Mouse (Mus musculus): ENCODE results near the gene Abtb2. TPM values are rescaled to one million over a fixed set of nuclear protein-coding genes. Genes with fewer than 3 reads are reported as not detected.

The Abtb2 gene
- polyA plus RNA-seq, 1 experiment, result 4.4 TPM

- 0 out of 2 replicates have a peak, but pooled peaks cover 9% of the 10 kb centered on the region for H3K4me1 ChIP-seq (ENCODE audit: control insufficient read depth, insufficient read depth, low read length)
- no peak overlapping the region for H3K27ac ChIP-seq (ENCODE audit: insufficient read depth, low read length)
- TF ChIP-seq CTCF (IDR thresholded peaks at IDR 0.05; ENCODE audit: borderline replicate concordance, insufficient read depth, low read length), result no peak
- no peak for TF ChIP-seq POLR2A (IDR thresholded peaks at IDR 0.05; ENCODE audit: low read depth, low read length)
- no peak overlapping the region for H3K4me3 ChIP-seq (ENCODE audit: insufficient read depth, low read length)
Observed at GRCm38 (mm10) chr2:103707056-103707776, 141.1 kb downstream of the Abtb2 start.

GRCm38 (mm10) chr2:103710849-103711248 is 144.7 kb downstream of the Abtb2 start:
- 0 out of 2 replicates have a peak, but pooled peaks cover 8% of the 10 kb centered on the region for H3K4me1 ChIP-seq (ENCODE audit: control insufficient read depth, insufficient read depth, low read length)
- no peak overlapping the region for H3K4me3 ChIP-seq (ENCODE audit: insufficient read depth, low read length)
- no peak for TF ChIP-seq CTCF (IDR thresholded peaks at IDR 0.05; ENCODE audit: borderline replicate concordance, insufficient read depth, low read length)
- TF ChIP-seq POLR2A (IDR thresholded peaks at IDR 0.05; ENCODE audit: low read depth, low read length), result no peak
- no peak overlapping the region for H3K27ac ChIP-seq (ENCODE audit: insufficient read depth, low read length)

- Histone ChIP-seq H3K4me1 (ENCODE audit: control insufficient read depth, insufficient read depth, low read length) (no peaks in the 10 kb centered on the region), H3K4me3 (ENCODE audit: insufficient read depth, low read length) (no peak overlapping the region), H3K27ac (ENCODE audit: insufficient read depth, low read length) (no peak overlapping the region)
- TF ChIP-seq CTCF (IDR thresholded peaks at IDR 0.05; ENCODE audit: borderline replicate concordance, insufficient read depth, low read length), result no peak
- no peak for TF ChIP-seq POLR2A (IDR thresholded peaks at IDR 0.05; ENCODE audit: low read depth, low read length)
Observed at GRCm38 (mm10) chr2:103713831-103714230, 147.7 kb downstream of the Abtb2 start.

GRCm38 (mm10) chr2:103714412-103714811 is 148.3 kb downstream of the Abtb2 start:
- no peak for TF ChIP-seq POLR2A (IDR thresholded peaks at IDR 0.05; ENCODE audit: low read depth, low read length)
- no peak for TF ChIP-seq CTCF (IDR thresholded peaks at IDR 0.05; ENCODE audit: borderline replicate concordance, insufficient read depth, low read length)
- H3K4me1 ChIP-seq (ENCODE audit: control insufficient read depth, insufficient read depth, low read length), result no peaks in the 10 kb centered on the region
- no peak overlapping the region for H3K27ac ChIP-seq (ENCODE audit: insufficient read depth, low read length)
- no peak overlapping the region for H3K4me3 ChIP-seq (ENCODE audit: insufficient read depth, low read length)

GRCm38 (mm10) chr2:103718594-103719291 is 152.6 kb downstream of the Abtb2 start:
- Histone ChIP-seq H3K4me3 (ENCODE audit: insufficient read depth, low read length) (no peak overlapping the region), H3K4me1 (ENCODE audit: control insufficient read depth, insufficient read depth, low read length) (no peaks in the 10 kb centered on the region), H3K27ac (ENCODE audit: insufficient read depth, low read length) (no peak overlapping the region)
- TF ChIP-seq CTCF (IDR thresholded peaks at IDR 0.05; ENCODE audit: borderline replicate concordance, insufficient read depth, low read length), result peak; percentile 90
- no peak for TF ChIP-seq POLR2A (IDR thresholded peaks at IDR 0.05; ENCODE audit: low read depth, low read length)

- no peaks in the 10 kb centered on the region for H3K4me1 ChIP-seq (ENCODE audit: control insufficient read depth, insufficient read depth, low read length)
- no peak overlapping the region for H3K27ac ChIP-seq (ENCODE audit: insufficient read depth, low read length)
- TF ChIP-seq CTCF (IDR thresholded peaks at IDR 0.05; ENCODE audit: borderline replicate concordance, insufficient read depth, low read length) (no peak), POLR2A (IDR thresholded peaks at IDR 0.05; ENCODE audit: low read depth, low read length) (no peak)
- no peak overlapping the region for H3K4me3 ChIP-seq (ENCODE audit: insufficient read depth, low read length)
Observed at GRCm38 (mm10) chr2:103719292-103719646, 153.2 kb downstream of the Abtb2 start.

GRCm38 (mm10) chr2:103724521-103724920 is 158.4 kb downstream of the Abtb2 start:
- H3K4me1 ChIP-seq (ENCODE audit: control insufficient read depth, insufficient read depth, low read length), result no peaks in the 10 kb centered on the region
- TF ChIP-seq CTCF (IDR thresholded peaks at IDR 0.05; ENCODE audit: borderline replicate concordance, insufficient read depth, low read length) (no peak), POLR2A (IDR thresholded peaks at IDR 0.05; ENCODE audit: low read depth, low read length) (no peak)
- H3K27ac ChIP-seq (ENCODE audit: insufficient read depth, low read length), result no peak overlapping the region
- H3K4me3 ChIP-seq (ENCODE audit: insufficient read depth, low read length), result no peak overlapping the region

GRCm38 (mm10) chr2:103728027-103728540 is 162.0 kb downstream of the Abtb2 start:
- Histone ChIP-seq H3K4me3 (ENCODE audit: insufficient read depth, low read length) (no peak overlapping the region), H3K4me1 (ENCODE audit: control insufficient read depth, insufficient read depth, low read length) (no peaks in the 10 kb centered on the region), H3K27ac (ENCODE audit: insufficient read depth, low read length) (no peak overlapping the region)
- TF ChIP-seq CTCF (IDR thresholded peaks at IDR 0.05; ENCODE audit: borderline replicate concordance, insufficient read depth, low read length) (no peak), POLR2A (IDR thresholded peaks at IDR 0.05; ENCODE audit: low read depth, low read length) (no peak)

GRCm38 (mm10) chr2:103730999-103731398 is 164.9 kb downstream of the Abtb2 start:
- H3K4me1 ChIP-seq (ENCODE audit: control insufficient read depth, insufficient read depth, low read length), result no peaks in the 10 kb centered on the region
- TF ChIP-seq POLR2A (IDR thresholded peaks at IDR 0.05; ENCODE audit: low read depth, low read length) (no peak), CTCF (IDR thresholded peaks at IDR 0.05; ENCODE audit: borderline replicate concordance, insufficient read depth, low read length) (no peak)

GRCm38 (mm10) chr2:103731423-103731822 is 165.3 kb downstream of the Abtb2 start:
- H3K4me3 ChIP-seq (ENCODE audit: insufficient read depth, low read length), result no peak overlapping the region
- TF ChIP-seq CTCF (IDR thresholded peaks at IDR 0.05; ENCODE audit: borderline replicate concordance, insufficient read depth, low read length) (no peak), POLR2A (IDR thresholded peaks at IDR 0.05; ENCODE audit: low read depth, low read length) (no peak)
- no peak overlapping the region for H3K27ac ChIP-seq (ENCODE audit: insufficient read depth, low read length)
- H3K4me1 ChIP-seq (ENCODE audit: control insufficient read depth, insufficient read depth, low read length), result no peaks in the 10 kb centered on the region

More at GRCm38 (mm10) chr2:103730999-103731398, 164.9 kb downstream of the Abtb2 start:
- H3K4me3 ChIP-seq (ENCODE audit: insufficient read depth, low read length), result no peak overlapping the region
- no peak overlapping the region for H3K27ac ChIP-seq (ENCODE audit: insufficient read depth, low read length)
